Mouse (Mus musculus): ENCODE data around the gene Drc3. TPM values are rescaled to one million over a fixed set of nuclear protein-coding genes. Genes with fewer than 3 reads are reported as not detected.
"Not testable (repeated sequence)": the region's sequence is repeated elsewhere in the genome, so short reads cannot be mapped to it uniquely, and the experiment has no call there.

The Drc3 gene
- total RNA-seq, 1 experiment from 2014 or later: 1.6 TPM

GRCm38 (mm10) chr11:60396546-60396945, 43.4 kb downstream of the Drc3 start:
- peak; percentile 15 for DNase-seq

- DNase-seq: no peak
These were observed 44.0 kb downstream of the Drc3 start for GRCm38 (mm10) chr11:60397172-60397571.

DNA sequence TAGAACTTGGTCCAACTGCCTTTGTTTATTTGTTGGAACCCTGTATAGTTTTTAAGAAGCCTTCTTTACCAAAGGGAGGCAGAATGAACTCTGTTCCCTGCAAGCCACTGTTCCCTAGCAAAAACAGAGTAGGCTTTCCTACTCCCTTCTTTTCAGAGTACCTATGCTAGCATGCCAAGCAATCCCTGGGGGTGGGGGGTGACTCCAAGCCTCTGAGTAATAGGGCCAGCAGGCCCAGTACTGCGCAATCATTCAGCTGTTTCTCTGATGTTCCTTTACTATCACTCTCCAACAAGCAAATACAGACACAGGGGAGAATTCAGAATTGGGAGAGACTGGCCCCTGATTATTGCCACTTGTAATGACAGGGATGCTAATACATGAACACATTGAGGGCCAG, 53.5 kb downstream of the Drc3 start:
- DNase-seq: peak; percentile 58

DNA sequence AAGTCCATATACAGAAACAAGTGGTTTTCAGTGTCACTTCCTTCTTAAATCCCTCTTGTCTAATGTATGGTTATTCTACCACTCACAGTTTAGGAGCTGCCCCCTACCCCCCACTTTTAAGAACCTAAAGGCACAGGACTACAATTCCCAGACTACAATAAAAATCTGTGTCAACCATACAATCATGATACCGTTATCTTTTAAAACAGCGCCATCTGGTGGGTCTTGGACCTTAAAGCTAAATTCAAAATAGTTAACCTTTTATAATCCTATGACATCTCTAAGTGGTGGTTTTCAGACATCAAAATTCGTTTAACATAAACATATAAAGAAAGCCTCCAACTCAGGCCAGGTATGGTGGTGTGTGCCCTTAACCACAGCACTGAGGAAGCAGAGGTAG, 59.0 kb downstream of the Drc3 start:
- peak; percentile 82 for DNase-seq

- DNase-seq: no peak
These were observed 59.8 kb downstream of the Drc3 start for GRCm38 (mm10) chr11:60412921-60413320.

DNA sequence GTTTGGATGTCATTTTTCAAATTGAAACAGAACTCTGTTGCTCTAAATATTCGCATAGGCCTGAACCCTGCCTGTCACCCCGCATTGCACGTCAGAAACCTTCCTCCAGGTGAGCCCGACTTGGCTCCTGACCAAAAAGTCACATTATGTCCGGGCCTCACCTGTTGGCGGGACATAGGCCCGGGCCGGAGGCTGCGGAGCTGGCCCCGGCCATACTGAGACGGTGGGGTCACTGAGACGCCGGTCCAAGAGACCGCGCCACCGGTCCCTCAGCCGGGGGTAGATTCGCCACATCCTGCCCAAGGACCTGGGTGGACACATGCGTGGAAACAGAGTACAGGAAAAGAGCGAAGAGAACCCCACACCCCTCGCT, 63.4 kb downstream of the Drc3 start:
- DNase-seq: no peak

- DNase-seq: peak; percentile 99
These were observed 64.0 kb downstream of the Drc3 start, which contains the start of gene Gid4 for GRCm38 (mm10) chr11:60416963-60417716. TSS of gene Gid4 (plus strand) at chr11:60417145.

- peak; percentile 62 for DNase-seq
These were observed 64.8 kb downstream of the Drc3 start, which contains the start of gene Atpaf2 for GRCm38 (mm10) chr11:60417717-60418472. TSS of gene Atpaf2 (minus strand) at chr11:60418457.

DNA sequence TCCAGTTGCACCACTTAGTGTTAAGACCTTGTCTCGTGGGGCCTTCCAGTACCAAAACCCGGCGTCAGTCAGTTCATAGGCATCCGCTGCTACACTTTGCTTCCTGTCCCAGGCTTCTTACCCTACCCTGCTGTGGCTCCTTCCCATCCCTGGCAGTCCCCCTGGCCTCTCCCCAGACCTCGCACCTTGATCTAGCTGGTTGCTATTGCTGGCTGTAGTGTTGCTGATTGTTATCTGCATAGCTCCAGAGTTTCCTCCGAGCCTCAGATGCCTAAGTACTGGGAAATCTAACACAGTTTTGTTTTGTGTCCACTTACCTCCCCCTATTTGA, 65.3 kb downstream of the Drc3 start:
- peak; percentile 24 for DNase-seq

GRCm38 (mm10) chr11:60422046-60422668, 69.0 kb downstream of the Drc3 start:
- DNase-seq: no peak

DNA sequence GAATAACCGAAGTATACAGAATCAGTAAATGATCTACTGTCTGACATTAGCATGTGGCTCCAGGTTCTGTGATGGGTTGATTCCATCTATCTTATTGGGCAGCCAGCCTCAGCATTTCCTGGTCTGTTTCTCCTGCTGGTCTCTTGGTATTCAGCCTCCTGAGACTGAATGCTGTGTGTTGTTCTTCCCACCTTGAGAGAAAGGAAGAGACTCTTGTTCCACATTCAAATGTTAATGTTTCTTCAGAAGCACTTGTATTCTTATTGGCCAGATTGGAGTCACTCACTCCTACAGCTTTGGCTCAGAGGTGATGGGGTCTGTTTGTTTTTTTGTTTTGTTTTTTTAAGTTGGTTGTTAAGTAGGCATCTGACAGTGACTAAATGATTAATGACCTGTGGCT, 69.9 kb downstream of the Drc3 start:
- DNase-seq: no peak

- no peak for DNase-seq
These were observed 73.3 kb downstream of the Drc3 start for GRCm38 (mm10) chr11:60426417-60426816.

DNA sequence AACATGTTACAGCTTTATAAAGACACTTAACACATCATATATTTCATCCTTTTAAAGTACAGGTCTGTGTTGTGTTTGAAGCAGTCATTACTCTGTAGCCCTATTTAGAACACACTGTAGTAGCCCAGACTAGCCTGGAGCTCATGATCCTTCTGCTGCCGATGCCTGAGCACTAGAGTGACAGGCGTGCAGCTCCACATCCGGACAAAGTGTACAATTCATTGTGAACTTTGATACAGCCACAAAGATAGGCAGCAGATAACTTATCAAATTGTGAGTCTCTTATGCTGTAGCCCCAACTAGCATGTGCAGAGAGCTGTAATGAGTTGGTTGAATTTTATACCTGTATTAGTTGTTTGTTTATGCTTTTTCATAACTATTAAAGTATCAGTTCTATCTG, 74.5 kb downstream of the Drc3 start:
- no peak for DNase-seq

DNA sequence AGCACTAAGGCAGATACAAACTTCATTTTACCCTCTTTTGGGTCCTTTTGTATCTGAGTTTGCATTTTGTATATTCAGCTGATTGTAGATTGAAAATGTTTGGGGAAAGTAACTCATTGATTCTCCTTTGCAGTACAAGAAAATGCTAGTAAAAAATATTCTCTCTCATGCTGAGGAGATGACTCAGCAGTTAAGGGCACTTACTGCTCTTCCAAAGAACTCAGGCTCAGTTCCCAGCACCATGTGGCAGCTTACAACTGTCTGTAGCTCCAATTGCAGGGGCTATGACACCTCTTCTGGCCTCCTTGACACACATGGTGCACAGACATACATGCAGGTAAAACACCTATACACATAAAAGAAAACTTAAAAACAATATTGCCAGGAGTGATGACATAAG, 80.4 kb downstream of the Drc3 start:
- no peak for DNase-seq

- no peak for DNase-seq
These were observed 82.0 kb downstream of the Drc3 start for GRCm38 (mm10) chr11:60435133-60435532.

DNA sequence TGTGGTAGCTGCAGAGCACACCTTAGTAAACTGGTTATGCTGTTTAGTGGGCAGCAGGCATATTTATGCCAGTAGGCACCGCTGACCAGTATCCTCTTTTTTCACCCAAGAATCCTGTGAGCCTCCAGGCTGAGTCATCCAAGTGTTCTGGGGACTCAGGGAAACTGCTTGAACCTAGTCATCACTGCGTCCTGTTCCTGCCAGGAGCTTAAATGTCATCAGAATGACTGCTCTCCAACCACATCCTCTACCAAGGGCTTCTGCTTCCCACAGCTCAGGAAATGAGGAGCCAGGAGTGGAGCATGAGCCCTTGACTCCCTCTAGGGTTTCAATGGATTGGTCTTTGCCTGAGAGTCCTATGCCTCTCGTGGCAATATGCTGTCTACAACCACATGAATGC, 83.5 kb downstream of the Drc3 start:
- peak; percentile 44 for DNase-seq

DNA sequence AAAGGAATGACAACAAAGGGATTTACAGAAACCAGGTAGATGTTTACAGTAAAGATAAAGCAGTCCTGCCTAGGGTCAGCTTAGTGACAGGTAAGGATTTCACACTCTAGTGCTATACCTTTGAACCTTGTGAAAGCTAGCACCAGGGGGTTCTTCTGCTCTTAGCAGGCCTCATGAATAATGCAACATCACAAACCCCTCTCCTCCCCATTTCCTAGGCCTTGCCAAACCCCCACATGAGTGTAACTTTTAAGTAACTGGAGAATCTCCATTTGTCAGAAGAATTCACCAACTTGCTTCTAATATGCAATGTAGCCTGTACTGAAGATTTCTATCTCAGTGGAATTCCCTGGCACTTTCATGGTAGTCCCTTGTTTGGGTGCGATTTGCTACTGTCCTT, 86.5 kb downstream of the Drc3 start:
- not testable (repeated sequence) for DNase-seq

DNA sequence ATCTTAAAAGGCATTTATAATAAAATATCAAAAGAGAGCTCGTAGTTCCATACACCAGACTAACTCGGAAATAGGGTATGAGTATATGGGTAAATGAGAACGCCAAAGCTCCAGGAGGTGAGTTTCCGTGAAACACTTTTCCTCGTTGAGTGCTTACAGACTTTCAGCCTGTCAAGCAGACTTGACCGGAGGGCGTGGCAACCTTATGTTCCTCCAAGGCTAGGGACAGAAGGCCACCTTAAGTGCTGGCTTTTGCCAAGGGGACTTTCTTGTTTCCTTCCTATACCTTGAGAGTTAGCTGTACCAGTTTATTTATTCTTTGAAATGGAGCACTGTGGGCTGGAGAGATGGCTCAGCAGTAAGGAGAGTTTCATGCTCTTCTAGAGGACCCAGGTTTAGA, 87.0 kb downstream of the Drc3 start:
- no peak for DNase-seq

GRCm38 (mm10) chr11:60442896-60443295, 89.8 kb downstream of the Drc3 start:
- no peak for DNase-seq

All from adrenal gland, postnatal 14 days (tissue).